Mouse (Mus musculus) liver, adult (tissue): ENCODE measurements around the gene Srsf4.
A peak's percentile ranks its signal among the peaks of the same experiment; 100 is the strongest.

Source experiments
- GATA4 ChIP-seq: IDR thresholded peaks from 2 replicates; pipeline ENCODE4 v1.6.1; 2014; ENCODE audit warnings: mild to moderate bottlenecking, low read length; ENCODE audit not compliant: insufficient replicate concordance

Gene Srsf4

DNA sequence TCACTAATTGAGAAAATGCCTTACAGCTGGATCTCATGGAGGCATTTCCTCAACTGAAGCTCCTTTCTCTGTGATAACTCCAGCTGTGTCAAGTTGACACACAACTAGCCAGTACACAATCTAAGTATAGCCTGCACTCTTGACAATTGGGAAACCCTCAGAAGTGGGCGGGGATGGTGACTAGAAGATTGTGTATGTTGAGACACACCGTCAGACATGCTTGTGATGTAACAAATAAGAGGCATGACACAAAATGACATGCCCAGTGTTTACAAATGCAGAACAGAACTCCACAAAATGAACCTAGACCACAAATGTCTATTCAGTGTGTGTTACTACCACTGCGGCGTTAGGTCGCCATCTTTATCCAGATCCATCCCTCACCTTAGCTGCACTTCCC lies 23.7 kb downstream of the Srsf4 start:
- no peak for TF ChIP-seq GATA4

DNA sequence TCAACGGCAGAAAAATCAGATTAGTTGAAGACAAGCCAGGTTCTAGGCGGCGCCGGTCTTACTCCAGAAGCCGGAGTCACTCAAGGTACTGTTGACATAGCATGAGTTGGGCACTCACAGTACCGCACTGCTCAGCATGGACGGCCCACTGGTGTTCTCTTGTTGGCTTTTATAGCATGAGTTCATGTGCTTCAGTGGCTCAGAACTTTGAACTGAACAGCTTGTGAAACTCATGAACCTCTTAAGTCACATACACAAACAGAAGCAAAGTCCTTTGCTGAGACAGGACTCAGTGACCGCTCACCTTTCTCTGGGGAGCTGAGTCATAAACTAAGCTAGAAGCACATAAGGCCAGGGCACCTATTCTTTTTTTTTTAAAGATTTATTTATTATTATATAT lies 24.4 kb downstream of the Srsf4 start:
- TF ChIP-seq GATA4 = peak; percentile 26; the same call in 1 of the 2 replicates

DNA sequence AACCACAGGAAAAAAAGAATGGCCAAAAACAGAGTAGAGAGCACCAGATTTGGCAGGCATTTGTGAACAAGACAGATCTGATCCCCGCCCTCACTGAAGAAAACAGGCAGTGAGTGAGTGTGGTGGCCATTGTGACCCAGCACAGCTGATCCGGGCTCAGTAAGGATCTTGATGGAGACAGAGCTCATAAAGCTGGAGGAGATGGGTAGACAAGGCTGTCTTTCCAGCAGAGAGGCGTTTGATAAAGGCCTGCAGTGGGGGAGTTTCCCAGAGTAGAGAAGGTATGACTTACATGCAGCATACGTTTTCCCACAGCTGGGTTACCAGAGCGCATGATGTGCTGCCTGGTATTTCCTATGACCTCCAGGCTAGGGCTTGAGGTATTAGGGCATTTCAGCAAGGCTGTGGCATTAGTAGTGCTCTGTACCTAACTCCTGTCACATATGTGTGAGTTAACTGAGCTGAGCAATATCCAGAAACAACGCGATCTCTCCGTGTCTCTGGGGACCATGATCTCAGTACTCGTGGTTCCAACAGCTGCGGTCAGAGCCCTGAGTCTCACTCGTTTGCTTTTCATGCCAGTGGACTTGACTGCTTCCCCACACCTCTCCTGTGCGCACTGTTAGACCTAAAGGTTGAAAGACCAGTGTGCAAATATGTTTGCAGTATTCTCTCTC lies 25.2 kb downstream of the Srsf4 start:
- no peak for TF ChIP-seq GATA4

DNA sequence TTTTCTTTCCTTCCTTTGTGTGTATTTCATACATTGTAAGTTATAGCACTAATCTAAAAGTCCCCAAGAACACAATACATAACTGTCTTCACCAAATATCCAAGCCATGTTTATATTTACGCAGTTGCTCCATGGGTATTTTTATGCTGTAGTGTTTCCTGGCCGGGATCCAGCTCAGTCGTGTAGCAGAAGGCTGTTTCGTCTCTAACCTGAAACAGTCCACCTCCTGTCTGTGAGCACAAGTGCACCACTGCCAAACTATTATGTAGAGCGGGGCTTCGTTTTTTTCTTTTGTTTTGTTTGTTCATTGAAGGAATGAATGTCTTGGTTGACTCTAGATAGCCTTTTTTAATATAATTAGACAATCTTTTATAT lies 25.8 kb downstream of the Srsf4 start:
- TF ChIP-seq GATA4 = no peak

DNA sequence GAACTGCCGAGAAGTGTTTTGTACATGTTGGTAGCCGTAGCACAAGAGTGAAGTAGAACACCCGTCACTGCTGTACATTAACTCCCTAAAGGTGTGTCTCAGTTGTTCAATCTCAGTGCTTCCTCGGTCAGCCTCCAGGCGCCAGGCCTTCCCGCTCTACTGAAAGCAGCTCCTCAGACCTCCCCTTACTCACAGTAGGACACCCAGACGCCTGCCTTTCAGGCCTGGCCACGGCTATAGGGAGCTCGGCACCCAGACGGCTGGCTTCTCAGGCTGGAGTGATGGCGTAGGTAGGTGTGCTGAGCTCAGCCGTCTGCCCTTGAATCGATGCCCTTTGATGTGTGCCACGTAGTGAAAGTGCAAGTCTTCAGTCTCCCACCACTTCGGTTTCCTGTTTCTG lies 27.7 kb downstream of the Srsf4 start:
- TF ChIP-seq GATA4 = no peak

DNA sequence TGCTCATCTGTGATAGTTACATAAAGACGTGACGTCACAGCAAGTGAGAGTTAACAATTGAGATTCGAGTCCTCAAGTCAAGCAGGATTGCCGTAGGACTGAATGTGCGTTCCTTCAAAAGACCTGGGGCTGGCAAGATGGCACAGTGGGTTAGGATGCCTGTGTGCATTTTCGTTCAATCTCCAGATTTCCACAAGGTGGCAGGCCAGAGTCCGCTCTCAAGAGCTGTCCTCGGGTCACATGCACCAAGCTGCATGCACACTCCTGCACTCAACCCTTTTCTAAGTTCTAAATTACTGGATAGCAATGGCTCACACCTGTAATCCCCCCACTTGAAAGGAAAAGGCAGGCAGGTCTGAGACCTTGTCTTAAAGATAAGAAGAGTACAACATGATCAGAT lies 31.1 kb downstream of the Srsf4 start:
- no peak for TF ChIP-seq GATA4

DNA sequence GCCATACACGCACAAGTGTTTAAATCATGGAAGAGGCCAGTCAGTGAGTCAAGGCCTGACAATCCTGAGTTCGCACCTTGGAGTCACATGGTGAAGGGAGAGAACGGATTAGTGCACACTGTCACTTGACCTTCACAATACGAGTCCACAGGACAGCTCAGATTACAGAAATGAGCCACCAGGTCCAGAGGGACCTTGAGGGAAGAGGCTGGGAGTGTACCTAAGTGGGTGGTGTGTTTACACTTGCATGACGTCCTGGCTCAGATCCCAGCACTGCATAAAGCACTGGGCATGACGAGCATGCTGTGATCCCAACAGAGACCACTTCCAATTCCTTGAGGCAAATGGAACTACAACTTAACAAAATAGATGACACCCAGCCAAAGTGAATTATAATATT lies 33.0 kb downstream of the Srsf4 start:
- TF ChIP-seq GATA4 = no peak

DNA sequence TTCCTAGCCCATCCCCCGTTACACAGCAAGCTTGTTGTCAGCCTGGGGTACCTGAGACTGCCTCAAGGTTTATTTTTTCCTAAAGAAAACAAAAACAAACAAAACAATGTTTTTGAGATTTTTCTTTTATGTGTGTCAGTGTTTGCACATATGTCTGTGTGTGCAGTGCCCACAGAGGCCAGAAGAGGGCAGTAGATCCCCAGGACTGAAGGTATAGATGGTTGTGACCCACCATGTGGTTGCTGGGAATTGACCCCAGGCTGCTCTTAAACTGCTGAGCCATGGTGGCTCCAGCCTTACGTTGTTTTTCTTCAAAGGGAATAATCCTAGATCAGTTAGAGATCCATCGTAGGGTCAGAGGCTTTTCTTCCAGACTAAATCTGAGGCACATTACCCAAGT lies 34.5 kb downstream of the Srsf4 start:
- TF ChIP-seq GATA4 = no peak

DNA sequence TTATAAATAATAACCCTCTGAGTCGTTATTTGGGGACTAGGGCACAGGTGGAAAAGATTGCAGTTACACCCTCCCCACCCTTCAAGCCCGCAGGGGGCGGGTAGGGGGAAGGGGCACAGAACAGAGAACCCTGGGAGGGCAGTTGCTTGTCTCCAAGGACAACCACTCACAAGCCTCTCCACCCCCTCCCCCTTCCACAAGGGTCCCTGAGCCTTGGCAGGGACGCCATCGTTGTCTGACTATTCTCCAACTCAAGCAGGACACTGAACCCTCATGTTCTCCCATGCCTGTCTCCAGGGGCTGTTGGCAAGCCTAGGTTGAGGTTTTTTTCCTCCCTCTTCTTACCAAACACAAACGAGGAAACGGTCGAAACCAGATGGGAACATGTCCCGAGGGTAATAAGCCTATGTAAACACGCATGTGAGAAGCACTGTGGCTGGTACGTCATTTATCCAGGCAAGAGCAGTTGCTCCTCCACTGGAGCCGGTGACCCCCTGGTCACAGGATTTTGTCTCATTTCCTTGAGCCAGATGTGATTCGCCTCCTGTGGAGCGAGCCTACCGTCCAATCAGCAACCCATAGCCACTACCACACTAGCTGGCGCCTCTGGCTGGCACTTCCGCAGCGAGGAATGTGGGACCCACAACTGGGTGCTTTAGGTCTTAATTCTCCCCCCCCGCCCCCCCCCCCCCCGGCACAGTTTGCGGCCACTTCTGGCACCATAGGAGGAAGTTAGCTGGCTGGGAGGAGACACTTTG lies 37.0 kb downstream of the Srsf4 start:
- no peak for TF ChIP-seq GATA4

DNA sequence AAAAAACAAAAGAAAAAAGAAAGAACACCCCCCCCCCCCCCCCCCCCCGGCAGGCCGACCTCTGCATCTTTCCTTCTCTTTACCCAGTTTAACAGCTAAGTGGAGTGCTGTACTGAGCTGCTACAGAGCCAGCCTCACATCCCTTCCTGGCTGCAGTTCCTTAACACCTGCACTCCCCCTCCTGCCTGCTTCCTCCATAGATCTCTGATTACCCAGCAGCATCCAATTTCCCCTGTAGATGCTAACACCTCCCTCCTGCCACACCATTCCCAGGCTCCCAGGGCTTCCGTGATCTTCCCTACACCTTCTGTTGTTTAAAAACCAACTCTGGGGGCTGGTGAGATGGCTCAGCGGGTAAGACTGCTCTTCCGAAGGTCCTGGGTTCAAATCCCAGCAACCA lies 38.1 kb downstream of the Srsf4 start:
- TF ChIP-seq GATA4 = no peak

DNA sequence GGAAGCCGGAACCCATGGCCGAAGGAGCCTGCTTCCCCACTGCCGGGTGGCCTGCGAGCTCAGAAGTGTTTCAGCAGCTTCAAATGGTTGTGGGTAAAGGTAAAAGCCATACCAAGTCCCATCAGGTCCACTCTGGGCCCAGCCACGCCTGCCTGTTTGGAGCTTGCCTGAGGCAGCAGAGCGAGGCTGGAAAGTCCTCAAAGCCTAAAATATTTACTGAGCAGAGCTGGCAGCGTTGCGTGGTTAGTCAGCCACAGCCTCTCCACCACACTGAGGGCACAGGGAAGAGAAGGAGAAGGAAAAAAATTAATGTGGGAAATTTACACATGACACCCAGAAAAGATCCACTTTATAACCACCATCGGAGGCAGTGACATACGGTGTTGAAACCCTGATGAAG lies 40.1 kb downstream of the Srsf4 start:
- no peak for TF ChIP-seq GATA4

DNA sequence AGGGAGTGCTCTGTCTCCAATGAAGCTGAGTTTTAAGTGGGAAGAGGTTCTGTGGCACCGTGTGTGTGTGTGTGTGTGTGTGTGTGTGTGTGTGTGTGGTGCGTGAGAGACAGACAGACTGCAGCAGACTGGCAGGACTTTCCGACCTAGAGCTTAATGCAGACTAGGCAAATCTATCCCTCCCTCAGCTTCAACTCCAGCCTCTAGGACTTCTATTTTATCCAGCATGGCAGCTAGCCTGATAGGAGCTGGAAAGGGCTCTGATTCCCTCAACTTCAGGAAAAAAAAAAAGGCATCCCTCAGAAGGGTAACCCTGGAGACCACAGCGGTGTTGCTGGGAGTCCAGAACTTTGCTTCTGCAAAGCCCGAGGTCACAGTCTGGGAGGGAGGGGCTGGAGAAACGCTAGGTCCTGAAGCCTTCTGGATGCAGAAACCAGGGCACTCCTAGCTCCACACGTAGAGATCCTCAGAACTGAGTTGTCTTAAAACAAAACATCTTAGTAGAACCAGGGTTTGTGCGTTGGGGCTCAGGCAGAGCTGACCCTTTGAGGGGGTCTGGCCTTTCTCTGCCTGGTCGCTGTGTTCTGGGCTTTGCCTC lies 40.7 kb downstream of the Srsf4 start:
- TF ChIP-seq GATA4 = no peak

DNA sequence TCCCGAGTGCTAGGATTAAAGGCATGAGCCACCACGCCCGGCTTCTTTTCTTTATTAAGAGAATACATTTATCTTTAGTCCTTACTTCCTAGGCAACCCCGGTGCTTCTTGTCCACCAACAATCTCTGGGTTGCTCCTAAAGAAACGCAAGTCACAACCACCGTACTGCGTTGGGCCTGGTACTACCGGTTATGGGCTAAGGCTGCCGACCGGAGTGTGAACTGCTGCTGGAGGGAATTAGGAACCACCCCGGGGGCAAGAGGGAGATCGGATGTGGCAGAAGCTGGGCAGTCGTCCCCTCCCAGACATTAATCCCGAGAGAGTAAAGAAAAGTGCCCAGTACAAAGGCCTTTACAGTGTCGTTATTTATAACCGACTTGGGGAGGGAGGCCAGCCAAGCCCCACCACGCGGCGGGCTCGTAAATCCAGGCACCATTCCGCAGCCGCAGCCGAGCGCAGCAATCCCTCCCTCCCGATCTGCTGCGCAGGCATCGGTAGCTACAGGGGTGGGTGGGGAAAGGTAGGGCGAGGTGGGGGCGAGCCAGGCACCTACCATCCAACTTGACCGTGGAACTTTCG lies 41.6 kb downstream of the Srsf4 start:
- TF ChIP-seq GATA4 = no peak

DNA sequence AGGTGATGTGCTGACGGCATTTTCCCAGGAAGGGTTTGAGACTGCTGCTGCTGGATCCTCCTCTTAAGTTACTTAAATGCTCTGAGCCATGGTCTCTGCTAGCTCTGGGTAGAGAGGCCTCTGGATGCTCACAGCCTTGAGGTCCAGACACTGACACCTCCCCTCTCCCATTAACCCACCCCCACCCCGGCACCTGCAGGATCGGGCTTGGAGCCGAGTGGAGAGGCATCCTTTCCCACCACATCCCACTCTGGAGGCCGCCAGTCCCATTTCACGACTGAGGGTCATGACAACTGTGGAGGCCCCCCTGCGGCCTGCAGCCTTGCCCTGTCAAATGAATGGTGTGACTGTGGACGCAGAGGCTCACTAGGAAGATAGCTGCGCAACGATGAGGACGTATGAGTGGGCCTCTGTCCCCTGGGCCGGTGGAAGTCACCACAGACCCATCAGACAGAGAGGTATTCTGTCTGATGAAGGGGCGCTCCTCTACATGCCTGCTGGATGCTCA lies 42.5 kb downstream of the Srsf4 start:
- TF ChIP-seq GATA4 = no peak

DNA sequence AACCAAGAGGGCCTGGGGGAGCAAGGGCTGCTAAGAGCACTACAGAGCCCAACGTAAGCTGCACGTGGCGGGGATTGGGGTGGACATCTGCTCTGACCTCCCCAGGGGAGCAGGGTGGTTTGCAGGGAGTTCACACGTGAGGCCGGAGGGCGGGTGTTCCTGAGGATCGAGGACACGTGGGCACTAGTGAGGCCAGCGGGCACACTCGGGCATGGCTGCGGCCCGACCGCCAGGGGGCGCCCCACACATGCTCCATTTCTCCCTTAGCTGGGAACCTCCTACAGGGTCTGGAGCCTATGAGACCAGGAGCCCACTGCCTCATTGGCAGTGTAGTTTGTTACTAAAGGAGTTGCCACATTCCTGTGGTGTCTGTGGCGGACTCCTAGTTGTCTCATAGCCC lies 43.0 kb downstream of the Srsf4 start:
- no peak for TF ChIP-seq GATA4

DNA sequence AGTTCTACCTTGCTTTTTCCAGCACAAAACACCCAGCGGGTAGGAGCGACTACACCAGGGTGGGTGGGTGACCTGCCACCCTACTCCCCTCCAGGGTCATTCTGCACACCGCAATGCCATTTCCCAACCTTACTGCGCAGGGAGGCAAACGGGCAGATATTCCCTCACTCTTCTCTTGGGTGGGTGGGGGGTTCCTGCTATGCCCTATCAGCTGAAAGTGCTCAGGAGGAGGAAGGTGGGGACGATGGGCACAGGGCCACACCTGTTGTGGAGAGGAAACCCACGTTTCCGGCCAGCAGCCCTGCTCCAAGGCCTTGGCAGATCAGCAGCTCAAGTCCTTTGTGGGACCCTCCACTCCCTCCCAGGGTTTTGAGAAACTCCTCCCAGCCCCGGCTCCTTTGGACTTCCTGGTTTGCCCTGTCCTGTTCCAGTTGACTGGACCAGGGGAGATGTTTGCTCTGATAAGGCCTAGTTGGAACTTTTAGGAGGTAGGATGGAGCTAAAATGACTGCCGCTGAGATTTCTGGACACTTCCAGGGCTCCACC lies 43.7 kb downstream of the Srsf4 start:
- TF ChIP-seq GATA4 = no peak

DNA sequence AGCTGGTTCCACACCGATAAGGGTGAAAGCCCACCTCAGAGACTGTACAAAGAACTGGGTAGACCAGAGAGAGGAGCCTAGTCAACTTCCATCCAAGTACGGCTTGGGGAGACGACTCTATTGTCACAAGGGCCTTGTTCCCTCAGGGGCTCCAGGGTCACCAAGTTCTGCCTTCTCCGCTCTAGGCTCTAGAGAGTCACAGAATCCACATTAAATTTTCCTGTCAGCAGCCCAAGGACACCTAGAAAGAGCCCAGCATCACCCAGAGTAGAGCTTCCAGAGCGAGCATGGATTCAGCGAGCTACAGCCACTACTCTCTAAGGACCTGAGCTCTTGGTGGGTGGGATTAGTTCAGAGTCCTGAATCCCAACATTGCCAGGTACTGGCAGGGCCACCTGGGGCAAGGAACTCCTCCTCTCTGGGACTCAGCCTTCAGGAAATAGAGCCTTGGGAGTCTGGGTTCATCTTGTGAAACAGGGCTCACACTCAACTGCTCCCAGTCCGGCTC lies 44.7 kb downstream of the Srsf4 start:
- TF ChIP-seq GATA4 = no peak
